Mouse (Mus musculus): ENCODE data around the gene Hnrnpu.
"Not testable (repeated sequence)": the region's sequence is repeated elsewhere in the genome, so short reads cannot be mapped to it uniquely, and the experiment has no call there.

The Hnrnpu gene

DNA sequence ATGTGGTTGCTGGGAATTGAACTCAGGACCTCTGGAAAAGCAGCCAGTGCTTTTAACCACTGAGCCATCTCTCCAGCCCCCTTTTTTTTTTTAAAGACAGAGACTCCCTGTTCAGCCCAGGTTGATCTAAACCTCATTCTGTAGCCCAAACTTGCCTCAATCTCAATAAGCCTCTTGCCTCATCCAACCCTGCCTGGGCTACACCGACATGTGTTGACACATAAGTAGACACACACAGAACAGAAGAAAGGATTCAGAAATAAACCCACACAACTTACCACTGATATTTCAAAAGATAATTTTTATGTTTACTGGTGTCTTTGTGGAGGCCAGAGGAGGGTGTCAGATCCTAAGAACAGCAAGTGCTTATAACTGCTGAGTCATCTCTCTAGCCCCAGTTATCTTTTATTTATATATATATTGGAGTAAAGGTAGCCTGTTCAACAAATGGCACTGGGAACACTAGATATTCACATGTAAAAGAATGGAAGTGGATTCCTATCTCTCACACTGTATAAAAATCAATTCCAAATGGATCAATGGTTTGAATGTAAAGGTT, 24.5 kb downstream of the Hnrnpu start:
- DNase-seq (ENCODE audit: low read depth, low spot score), result no peak

DNA sequence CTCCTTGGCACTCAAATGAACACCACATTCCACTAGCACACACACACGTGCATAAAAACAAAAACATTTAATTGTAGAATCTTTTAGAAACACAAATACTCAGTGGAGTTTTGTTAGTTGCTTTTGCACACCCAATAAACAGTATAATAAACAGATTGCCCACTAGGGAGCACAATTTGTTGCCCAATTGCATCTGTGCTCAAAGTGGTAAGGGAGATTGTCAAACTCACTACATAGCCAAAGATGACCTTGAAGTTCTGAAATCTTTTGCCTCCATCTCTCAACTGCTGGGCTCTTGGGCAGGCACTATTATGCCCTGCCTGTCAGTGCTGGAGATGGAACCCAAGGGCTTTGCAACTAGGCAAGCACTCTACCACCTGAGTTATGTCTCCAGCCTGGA, 27.5 kb downstream of the Hnrnpu start:
- DNase-seq (ENCODE audit: low read depth, low spot score), result no peak

DNA sequence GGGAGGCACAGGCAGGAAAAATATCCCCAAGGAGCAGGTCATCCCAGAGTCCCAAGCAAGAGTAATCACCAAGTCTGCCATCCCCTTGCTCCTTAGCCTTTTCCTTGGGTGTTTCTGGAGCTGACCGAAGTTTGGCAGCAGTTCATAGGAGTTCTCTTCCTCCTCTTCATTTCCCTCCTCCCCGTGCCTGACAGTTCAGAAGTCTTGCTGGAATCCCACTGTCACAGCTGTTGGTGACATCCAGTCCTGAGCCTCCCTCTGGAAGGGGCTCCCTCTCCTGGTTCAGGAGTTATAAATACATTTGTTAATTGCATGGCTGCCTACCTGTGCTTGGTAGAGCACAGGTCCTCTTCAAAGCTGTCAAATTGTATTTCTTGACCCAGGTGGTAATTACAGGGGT, 28.1 kb downstream of the Hnrnpu start:
- DNase-seq (ENCODE audit: low read depth, low spot score), result no peak

DNA sequence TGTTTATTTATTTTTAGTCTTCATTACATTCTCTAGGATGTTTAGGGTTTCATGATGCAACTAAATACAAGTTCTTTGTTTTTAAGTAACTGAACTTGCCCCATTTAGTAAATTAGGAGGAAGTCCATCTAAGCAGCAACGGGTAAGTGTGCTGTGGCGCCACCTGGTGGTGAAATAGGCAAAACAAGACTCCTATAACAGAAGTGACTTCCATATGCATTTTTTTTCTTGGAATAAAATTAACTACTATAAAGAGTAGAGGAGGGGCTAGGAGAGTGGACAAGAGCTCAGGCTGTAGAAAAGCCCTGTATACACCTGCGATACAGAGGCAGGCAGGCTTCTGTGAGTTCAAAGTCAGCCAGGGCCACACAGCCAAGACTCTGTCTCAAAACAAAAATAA, 34.2 kb downstream of the Hnrnpu start:
- peak; percentile 46 for DNase-seq (ENCODE audit: low read depth, low spot score)

DNA sequence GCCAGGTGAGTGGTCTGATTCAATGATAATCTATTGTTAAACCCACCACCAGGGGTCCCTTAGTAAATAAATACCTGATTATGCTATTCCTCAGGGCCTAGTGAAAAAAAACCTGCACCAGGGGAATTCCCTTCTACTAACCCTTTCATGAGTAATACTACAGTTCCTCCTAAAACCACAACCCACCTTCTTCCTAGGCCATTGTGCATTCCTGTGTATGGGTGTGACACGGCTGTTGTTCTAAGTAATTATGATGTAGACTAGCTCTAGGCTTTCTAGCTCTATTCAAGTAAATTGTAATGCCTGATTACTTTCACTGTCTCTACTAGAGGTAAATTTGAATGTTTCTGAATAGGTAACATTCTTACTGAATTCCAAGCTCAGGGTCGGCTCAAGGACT, 36.3 kb downstream of the Hnrnpu start:
- not testable (repeated sequence) for DNase-seq (ENCODE audit: low read depth, low spot score)

DNA sequence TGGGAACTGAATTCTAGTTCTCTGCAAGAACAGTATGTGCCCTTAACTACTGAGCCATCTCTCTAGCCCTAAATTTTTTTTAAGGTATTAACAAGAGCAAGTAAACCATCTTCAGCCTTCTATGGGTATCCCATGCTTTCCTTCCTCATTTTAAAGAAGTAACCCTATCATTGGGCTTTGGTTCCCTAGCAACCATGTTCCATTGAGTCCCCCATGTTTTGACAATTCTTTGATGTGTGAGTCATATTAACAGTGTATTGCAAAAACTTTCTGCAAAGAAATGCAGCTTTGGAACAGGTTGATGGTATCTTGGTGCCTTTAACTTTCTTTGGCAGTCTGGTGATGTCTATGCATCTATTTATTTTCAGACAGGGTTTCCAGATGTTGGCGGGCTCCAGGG, 43.5 kb downstream of the Hnrnpu start:
- no peak for DNase-seq (ENCODE audit: low read depth, low spot score)

DNA sequence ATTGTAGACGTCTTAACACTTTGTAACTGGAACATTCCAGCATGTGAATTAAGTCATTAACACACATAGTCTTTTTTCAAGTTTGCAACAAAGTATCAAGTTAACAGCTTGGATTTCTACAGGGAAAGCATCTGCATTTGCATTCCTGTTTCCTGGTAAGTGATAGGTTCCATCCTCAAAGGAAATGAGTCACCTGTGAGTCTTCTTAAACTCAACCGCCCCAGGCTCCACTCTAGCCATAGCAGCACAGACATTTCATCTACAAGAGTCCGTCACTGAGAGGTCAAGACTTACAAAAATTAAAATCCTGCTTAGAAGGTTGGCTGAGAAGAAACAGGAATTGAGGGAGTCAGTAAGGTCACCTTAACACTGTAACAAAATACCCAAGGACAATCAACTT, 45.9 kb downstream of the Hnrnpu start:
- DNase-seq (ENCODE audit: low read depth, low spot score), result no peak

DNA sequence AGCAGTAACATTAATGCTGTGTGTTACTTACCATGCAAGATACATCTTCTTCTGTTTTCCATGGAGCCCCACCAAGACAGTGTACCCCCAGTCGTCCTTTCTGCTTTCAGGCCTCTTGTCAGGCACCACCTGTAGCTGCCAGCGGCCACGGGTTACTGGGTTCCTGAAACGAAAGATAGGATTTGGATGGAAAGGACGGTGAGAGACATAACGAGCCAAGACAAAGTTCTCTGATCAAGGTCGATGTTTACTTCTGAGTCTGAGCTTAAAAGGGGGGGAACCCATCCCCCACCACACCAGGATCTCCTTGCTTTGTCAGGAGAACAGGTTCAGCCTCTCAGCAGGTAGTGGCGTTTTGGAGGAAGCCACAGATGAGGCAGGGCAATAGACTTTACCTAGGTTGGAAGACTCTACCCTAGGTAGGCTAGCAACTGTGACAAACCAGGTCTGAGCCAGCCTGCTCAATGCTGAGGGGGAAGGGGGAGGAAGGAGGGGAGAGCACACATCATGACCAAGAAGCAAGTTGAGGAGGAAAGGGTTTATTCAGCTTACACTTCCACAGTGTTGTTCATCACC, 49.9 kb downstream of the Hnrnpu start:
- DNase-seq (ENCODE audit: low read depth, low spot score), result no peak

DNA sequence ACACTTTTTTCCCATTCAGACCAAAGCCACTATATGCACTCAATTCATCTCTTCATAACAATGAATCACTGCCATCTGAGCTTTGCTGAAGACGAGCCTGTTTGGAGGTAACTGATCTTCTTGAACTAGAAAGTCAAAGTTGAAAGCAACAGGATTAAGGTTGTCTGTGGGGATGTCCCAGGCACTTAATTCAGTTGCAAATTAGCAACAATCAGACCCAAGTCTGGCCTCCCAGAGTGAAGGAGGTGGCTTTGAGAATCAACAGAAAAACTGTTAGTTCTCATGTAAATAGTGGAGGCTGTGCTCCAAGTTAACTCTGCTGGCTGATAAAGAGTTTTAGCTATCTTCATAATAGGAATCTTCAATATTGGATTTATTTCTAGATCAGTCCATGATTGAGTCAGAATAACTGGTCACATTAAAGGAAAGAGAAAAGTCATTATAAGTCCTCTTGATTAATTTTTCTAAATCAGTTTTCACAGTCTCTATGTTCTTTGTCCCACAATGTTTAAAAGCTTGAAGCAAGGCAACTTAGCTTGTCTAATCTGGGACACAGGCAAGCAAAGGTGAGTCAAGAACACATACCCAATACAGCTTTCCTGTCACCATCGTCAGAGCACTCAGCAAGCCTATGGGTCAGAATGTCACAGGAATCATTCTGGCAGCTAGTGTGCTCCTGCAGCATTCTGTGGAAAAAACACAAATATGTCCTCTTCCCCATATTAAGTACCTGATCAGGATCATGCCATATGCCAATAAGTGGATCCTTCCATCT, 53.5 kb downstream of the Hnrnpu start:
- DNase-seq (ENCODE audit: low read depth, low spot score), result no peak

DNA sequence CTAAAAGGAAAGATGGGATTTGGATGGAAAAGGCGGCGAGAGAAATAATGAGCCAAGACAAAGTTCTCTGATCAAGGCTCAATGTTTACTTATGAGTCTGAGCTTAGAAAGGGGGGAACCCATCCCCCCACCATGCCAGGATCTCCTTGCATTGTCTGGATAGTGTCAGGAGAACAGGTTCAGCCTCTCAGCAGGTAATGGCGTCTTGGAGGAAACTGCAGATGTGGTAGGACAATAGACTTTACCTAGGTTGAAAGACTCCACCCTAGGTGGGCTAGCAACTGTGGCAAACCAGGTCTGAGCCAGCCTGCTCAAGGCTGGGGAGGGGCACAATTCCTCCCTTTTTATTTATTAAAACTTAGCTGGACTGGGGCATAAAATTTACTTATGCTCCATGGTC, 54.3 kb downstream of the Hnrnpu start:
- DNase-seq (ENCODE audit: low read depth, low spot score), result not testable (repeated sequence)

DNA sequence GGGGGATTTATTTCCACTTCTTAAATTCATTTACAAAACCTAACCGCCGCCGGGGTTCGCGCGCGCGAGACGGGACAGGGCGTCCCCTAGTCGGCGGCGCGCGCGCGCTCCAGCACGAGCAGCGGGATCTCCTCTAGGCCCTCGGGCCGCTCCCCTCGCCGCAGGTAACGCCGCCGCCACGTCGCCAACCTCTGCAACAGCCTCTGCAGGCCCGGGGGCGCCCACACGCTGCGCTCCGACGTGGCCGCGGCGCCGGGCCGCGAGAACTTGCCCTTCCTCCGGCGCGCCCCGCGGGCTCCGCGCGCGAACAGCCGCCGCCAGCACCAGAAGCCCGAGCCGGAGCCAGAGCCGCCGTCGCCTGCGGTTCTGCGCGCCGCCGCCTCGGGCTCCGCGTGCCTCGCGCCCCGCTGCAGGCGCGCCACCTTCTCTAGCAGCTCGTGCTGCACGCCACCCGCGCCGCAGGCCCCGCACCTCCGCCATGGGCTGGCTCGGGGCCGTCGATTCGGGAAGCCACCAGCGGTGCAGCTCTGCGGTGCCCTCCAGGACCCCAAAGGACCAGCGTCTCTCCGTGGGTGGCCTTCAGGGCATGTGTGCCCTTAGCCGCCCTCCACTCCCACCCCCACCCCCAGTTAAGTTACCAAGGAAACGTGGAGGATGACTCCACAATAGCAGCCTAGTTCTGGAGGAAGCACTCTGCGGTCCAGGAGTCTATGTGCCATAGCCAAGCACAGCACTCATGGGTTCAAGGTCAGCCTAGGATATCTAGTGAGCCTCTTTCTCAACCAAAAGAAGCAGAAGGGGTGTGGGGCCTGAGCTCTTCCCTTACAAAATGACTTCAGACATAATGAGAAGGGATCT, 61.3 kb downstream of the Hnrnpu start:
- peak; percentile 39 for DNase-seq (ENCODE audit: low read depth, low spot score)

DNA sequence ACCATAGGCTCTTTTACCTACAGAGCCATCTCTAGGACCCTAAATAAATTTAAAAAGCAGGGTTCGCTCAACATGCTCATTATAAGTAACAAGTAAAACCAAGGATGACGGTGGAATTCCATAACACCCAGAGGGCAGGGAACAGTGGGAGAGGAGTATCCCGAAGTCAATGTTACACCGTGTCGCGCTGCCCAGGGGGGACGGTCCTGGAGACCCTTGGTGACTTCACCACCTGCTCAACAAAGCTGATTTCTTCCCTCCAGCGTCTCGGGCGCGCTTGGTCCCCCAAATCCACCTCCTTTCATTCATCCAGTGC, 61.9 kb downstream of the Hnrnpu start:
- DNase-seq (ENCODE audit: low read depth, low spot score), result no peak

DNA sequence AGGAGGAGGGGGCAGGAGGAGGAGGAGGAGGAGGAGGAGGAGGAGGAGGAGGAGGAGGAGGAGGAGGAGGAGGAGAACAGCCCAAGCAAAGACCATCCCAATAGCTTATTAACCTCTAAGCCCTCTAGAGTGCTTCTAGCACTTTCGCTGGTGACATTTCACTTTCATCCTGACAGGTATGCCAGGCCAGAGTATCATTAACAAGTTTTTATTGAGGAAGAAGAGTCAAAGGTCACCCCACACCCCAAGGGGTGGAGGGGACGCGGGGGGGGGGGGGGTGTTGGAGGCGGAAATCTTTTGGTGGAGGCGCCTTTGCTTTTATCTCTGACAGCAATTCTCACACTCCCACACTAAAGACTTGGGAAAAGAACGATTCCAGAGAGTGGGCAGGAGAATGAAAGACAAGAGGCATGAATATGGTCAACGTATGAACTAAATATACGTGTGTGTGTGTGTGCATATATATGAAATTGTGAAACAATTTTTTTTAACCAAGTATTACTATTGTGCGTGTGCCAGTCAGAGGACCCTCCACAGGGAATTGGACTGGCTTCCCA, 62.3 kb downstream of the Hnrnpu start:
- DNase-seq (ENCODE audit: low read depth, low spot score), result no peak
